ENCODE assay signal across 8 mouse cellular contexts in genomic region chr1:179958871-179959720, GRCm38 (mm10). TPM values are rescaled to one million over a fixed set of nuclear protein-coding genes. Genes with fewer than 3 reads are reported as not detected.
DNase-seq lines count a peak whose midpoint lies in the region; ATAC-seq lines count a peak whose summit lies in the region.

No protein-coding gene starts in this region.

- peak overlapping the region; percentile 87 for H3K4me3 ChIP-seq in liver, embryonic 11.5 days (ENCODE audit: low read depth, low read length)
- peak overlapping the region; percentile 77 for H3K4me3 ChIP-seq in neural tube, embryonic 11.5 days (ENCODE audit: low read depth, low read length)

- H3K9ac ChIP-seq in liver, embryonic 11.5 days (ENCODE audit: low read depth, low read length) = peak overlapping the region; percentile 95
- H3K9ac ChIP-seq in neural tube, embryonic 11.5 days (ENCODE audit: low read length) = peak overlapping the region; percentile 86

- H3K4me2 ChIP-seq in liver, embryonic 11.5 days = peak overlapping the region; percentile 89
- peak overlapping the region; percentile 61 for H3K4me2 ChIP-seq in neural tube, embryonic 11.5 days (ENCODE audit: low read depth)

- peak overlapping the region; percentile 90 for H3K27ac ChIP-seq in liver, embryonic 11.5 days (ENCODE audit: low read depth, low read length)
- H3K27ac ChIP-seq in neural tube, embryonic 11.5 days (ENCODE audit: low read depth, low read length) = peak overlapping the region; percentile 93

- DNase-seq in retina, embryonic 14.5 days (ENCODE audit: low spot score) = peak; percentile 46
- DNase-seq in retina, postnatal 1 day = no peak
- peak; percentile 75 for DNase-seq in cerebellum, adult 9-10 months
- peak; percentile 22 to 29 for DNase-seq in frontal cortex, postnatal 25 days (ENCODE audit: low spot score in 2 of 2)
- peak; percentile 43 to 52 for DNase-seq in kidney, adult 8-10 months
- DNase-seq in liver, embryonic 11.5 days (ENCODE audit: low spot score) = peak; percentile 45
- DNase-seq in neural tube, embryonic 11.5 days (ENCODE audit: low spot score) = no peak
- peak; percentile 18 to 26 for DNase-seq in thymus, postnatal 10 days (ENCODE audit: low spot score in 2 of 2)

- peak; percentile 10; the same call in 1 of the 2 replicates for ATAC-seq in liver, embryonic 11.5 days (replicated peaks; ENCODE audit: low FRiP score)
- peak; percentile 43 for ATAC-seq in neural tube, embryonic 11.5 days (ENCODE audit: insufficient read depth, low FRiP score, low TSS enrichment)

- no peaks in the 10 kb centered on the region for H3K27me3 ChIP-seq in liver, embryonic 11.5 days (replicated peaks; ENCODE audit: control insufficient read depth, insufficient read depth, low read length)
- H3K27me3 ChIP-seq in neural tube, embryonic 11.5 days (ENCODE audit: control insufficient read depth, insufficient read depth, low read length) = no peaks in the 10 kb centered on the region

- H3K9me3 ChIP-seq in liver, embryonic 11.5 days (ENCODE audit: control insufficient read depth, low read length) = no peaks in the 10 kb centered on the region
- no peaks in the 10 kb centered on the region for H3K9me3 ChIP-seq in neural tube, embryonic 11.5 days (ENCODE audit: control insufficient read depth, low read length)

- H3K36me3 ChIP-seq in liver, embryonic 11.5 days (ENCODE audit: control insufficient read depth, insufficient read depth, low read length) = no peaks in the 10 kb centered on the region
- H3K36me3 ChIP-seq in neural tube, embryonic 11.5 days (ENCODE audit: control insufficient read depth, insufficient read depth, low read length) = no peaks in the 10 kb centered on the region

- 10% methylated on average over 36 of the region's 41 CpGs for WGBS in liver, embryonic 11.5 days
- WGBS in neural tube, embryonic 11.5 days = 5% methylated on average over 37 of the region's 41 CpGs

- H3K4me1 ChIP-seq in liver, embryonic 11.5 days (replicated peaks; ENCODE audit: control insufficient read depth, insufficient read depth, low read length) = peaks cover 19% of the 10 kb centered on the region
- peaks cover 12% of the 10 kb centered on the region for H3K4me1 ChIP-seq in neural tube, embryonic 11.5 days (ENCODE audit: control insufficient read depth, insufficient read depth, low read length)

RNA-seq across cellular contexts. Expression of gene Cdc42bpa, which starts 1.2 kb away (rescaled TPM):
- 11.2 and 13.1 TPM in 2 replicates for polyA plus RNA-seq in liver, embryonic 11.5 days (2014; fragmentation: Nextera tagmentation; extraction: Ambion mirVana)
- 12.8 and 15.5 TPM in 2 replicates for polyA plus RNA-seq in neural tube, embryonic 11.5 days (2014; fragmentation: Nextera tagmentation; extraction: Ambion mirVana)

Comparison
In these comparisons a context has a peak if more than half of its experiments do, and no peak if none do; other contexts are left out.
1. DNase-seq: peak in retina, embryonic 14.5 days (single experiment), cerebellum, adult 9-10 months (single experiment), frontal cortex, postnatal 25 days (2 of 2), kidney, adult 8-10 months (2 of 2), liver, embryonic 11.5 days (single experiment) and thymus, postnatal 10 days (2 of 2); none in retina, postnatal 1 day (single experiment) and neural tube, embryonic 11.5 days (single experiment).